Mouse (Mus musculus) neural tube, embryonic 14.5 days (tissue): Measurements from ENCODE around the gene Fignl2. TPM values are rescaled to one million over a fixed set of nuclear protein-coding genes. Genes with fewer than 3 reads are reported as not detected.

Source experiments
- polyA plus RNA-seq: library from polyadenylated mRNA; unstranded; fragments of >200 nt; fragmentation: Nextera tagmentation; extraction: Ambion mirVana; gene quantifications from 2 replicates; pipeline ENCODE4 v1.2.1, GENCODE M21; 2014

Fignl2 gene
- polyA plus RNA-seq, 1 experiment from 2014 or later = 0.12 TPM

Other genes with a start within 250 kb of the Fignl2 start
- 25.6 and 35.2 TPM in 2 replicates for gene Scn8a, start 208.7 kb downstream of the Fignl2 start, polyA plus RNA-seq
- gene Gm47841, start 31.2 kb downstream of the Fignl2 start, polyA plus RNA-seq = not detected in 2 replicates
- 0.18 TPM in 1 of 2 replicates, not detected in the other for gene Ankrd33, start 37.2 kb upstream of the Fignl2 start, polyA plus RNA-seq
- gene Acvrl1, start 50.0 kb upstream of the Fignl2 start, polyA plus RNA-seq = 3.2 and 5.2 TPM in 2 replicates
- 27.6 and 28.0 TPM in 2 replicates for gene Acvr1b, start 95.5 kb upstream of the Fignl2 start, polyA plus RNA-seq
- 1.0 and 2.4 TPM in 2 replicates for gene Grasp, start 145.6 kb upstream of the Fignl2 start, polyA plus RNA-seq
- 4.8 and 5.3 TPM in 2 replicates for gene Nr4a1, start 175.7 kb upstream of the Fignl2 start, polyA plus RNA-seq
- gene Atg101, start 205.7 kb upstream of the Fignl2 start, polyA plus RNA-seq = 69.4 and 75.7 TPM in 2 replicates
- gene 6030408B16Rik, start 214.6 kb upstream of the Fignl2 start, polyA plus RNA-seq = 0.22 and 0.64 TPM in 2 replicates